Mouse (Mus musculus): ENCODE data around the gene Gm21885.

- TF ChIP-seq CTCF (IDR thresholded peaks at IDR 0.05), result no peak
- no peak for TF ChIP-seq EP300 (IDR thresholded peaks at IDR 0.05)
These were observed 11.8 kb upstream of the Gm21885 start for GRCm38 (mm10) chr11:94269906-94270305.
